Mouse (Mus musculus): ENCODE data around the gene 4932438A13Rik.

GRCm38 (mm10) chr3:36864466-36864865, 1.6 kb downstream of the 4932438A13Rik start:
- TF ChIP-seq CTCF (IDR thresholded peaks at IDR 0.05; ENCODE audit: low read depth, low read length) (no peak), POLR2A (IDR thresholded peaks at IDR 0.05; ENCODE audit: borderline replicate concordance, low read depth, low read length) (no peak)
